Mouse (Mus musculus): ENCODE data around the gene Fdx1l. TPM values are rescaled to one million over a fixed set of nuclear protein-coding genes. Genes with fewer than 3 reads are reported as not detected.

The Fdx1l gene
- total and polyA plus RNA-seq, 3 experiments: 247 to 361 (median 305) TPM

- Histone ChIP-seq H3K36me3 (ENCODE audit: control insufficient read depth in 1 of 2, insufficient read depth in 2 of 2, low read length in 2 of 2) (peaks cover 0 to 12% of the 10 kb centered on the region in 2 experiments; a peak in 3 of 4 replicates), H3K4me1 (ENCODE audit: control insufficient read depth in 1 of 2, insufficient read depth in 2 of 2, low read length in 2 of 2) (peaks cover 6 to 16% of the 10 kb centered on the region in 2 experiments), H3K4me3 (ENCODE audit: control insufficient read depth in 1 of 2, insufficient read depth in 1 of 2, low read depth in 2 of 2, low read length in 2 of 2) (no peak overlapping the region), H3K9me3 (replicated peaks; ENCODE audit: insufficient read depth, low read length) (no peaks in the 10 kb centered on the region), H3K27me3 (ENCODE audit: control insufficient read depth in 1 of 2, insufficient read depth in 2 of 2, low read length in 2 of 2) (no peaks in the 10 kb centered on the region), H3K9ac (ENCODE audit: control insufficient read depth, low read depth, low read length, poor library complexity, severe bottlenecking) (no peak overlapping the region), H3K79me2 (ENCODE audit: control insufficient read depth, insufficient read depth, low read length, poor library complexity) (no peaks in the 10 kb centered on the region), H3K27ac (ENCODE audit: control insufficient read depth, low read depth, low read length) (no peak overlapping the region)
- TF ChIP-seq EP300 (IDR thresholded peaks at IDR 0.05; ENCODE audit: low read depth in 1 of 2, low read length in 2 of 2) (no peak), MYC (IDR thresholded peaks at IDR 0.05; ENCODE audit: low read depth, low read length) (no peak), USF2 (IDR thresholded peaks at IDR 0.05; ENCODE audit: borderline replicate concordance in 1 of 2, insufficient read depth in 1 of 2, low read depth in 1 of 2, low read length in 2 of 2) (no peak), GABPA (IDR thresholded peaks at IDR 0.05; ENCODE audit: low read depth, low read length) (no peak), RCOR1 (IDR thresholded peaks at IDR 0.05; ENCODE audit: low read depth, low read length) (no peak), POLR2AphosphoS2 (IDR thresholded peaks at IDR 0.05; ENCODE audit: low read length) (no peak), TAL1 (IDR thresholded peaks at IDR 0.05; ENCODE audit: low read length) (no peak), UBTF (IDR thresholded peaks at IDR 0.05; ENCODE audit: borderline replicate concordance, insufficient read depth, low read depth, low read length) (no peak), BHLHE40 (IDR thresholded peaks at IDR 0.05; ENCODE audit: borderline replicate concordance, low read depth, low read length) (no peak), MEF2A (IDR thresholded peaks at IDR 0.05; ENCODE audit: extremely low read depth, insufficient replicate concordance, low read depth, low read length, poor library complexity, severe bottlenecking) (no peak), CTCF (IDR thresholded peaks at IDR 0.05 in 2 of 3, conservative IDR thresholded peaks at IDR 0.05 in 1 of 3; ENCODE audit: control insufficient read depth in 1 of 3, insufficient read depth in 1 of 3, low read depth in 2 of 3, low read length in 3 of 3, poor library complexity in 1 of 3, severe bottlenecking in 1 of 3) (no peak), RAD21 (IDR thresholded peaks at IDR 0.05; ENCODE audit: low read depth, low read length) (no peak)
- no peak for DNase-seq (ENCODE audit: low read depth, low spot score)
Observed at GRCm38 (mm10) chr9:21100447-21101161, 27.2 kb upstream of the Fdx1l start.

GRCm38 (mm10) chr9:21097793-21098192 lies 24.4 kb upstream of the Fdx1l start:
- no peak overlapping the region for H3K27ac ChIP-seq (ENCODE audit: control insufficient read depth, low read depth, low read length)
- no peak overlapping the region for H3K4me3 ChIP-seq (ENCODE audit: control insufficient read depth in 1 of 2, insufficient read depth in 1 of 2, low read depth in 2 of 2, low read length in 2 of 2)
- no peaks in the 10 kb centered on the region for H3K9me3 ChIP-seq (replicated peaks; ENCODE audit: insufficient read depth, low read length)
- H3K9ac ChIP-seq (ENCODE audit: control insufficient read depth, low read depth, low read length, poor library complexity, severe bottlenecking): no peak overlapping the region
- H3K4me1 ChIP-seq (ENCODE audit: control insufficient read depth in 1 of 2, insufficient read depth in 2 of 2, low read length in 2 of 2): peaks cover 3 to 12% of the 10 kb centered on the region in 2 experiments
- no peaks in the 10 kb centered on the region for H3K27me3 ChIP-seq (ENCODE audit: control insufficient read depth in 1 of 2, insufficient read depth in 2 of 2, low read length in 2 of 2)
- TF ChIP-seq ZKSCAN1 (IDR thresholded peaks at IDR 0.05; ENCODE audit: low read depth, low read length) (no peak), SIN3A (IDR thresholded peaks at IDR 0.05; ENCODE audit: low read length) (0 out of 2 replicates have a peak, but pooled peaks have one; percentile 36), MAX (IDR thresholded peaks at IDR 0.05; ENCODE audit: low read length) (peak; percentile 17; the same call in 1 of the 2 replicates), MYC (IDR thresholded peaks at IDR 0.05; ENCODE audit: low read depth, low read length) (0 out of 2 replicates have a peak, but pooled peaks have one; percentile 42)
- peaks cover 2% of the 10 kb centered on the region; the same call in 1 of the 2 replicates for H3K79me2 ChIP-seq (ENCODE audit: control insufficient read depth, insufficient read depth, low read length, poor library complexity)
- peaks cover 0 to 11% of the 10 kb centered on the region in 2 experiments; a peak in 3 of 4 replicates for H3K36me3 ChIP-seq (ENCODE audit: control insufficient read depth in 1 of 2, insufficient read depth in 2 of 2, low read length in 2 of 2)
- peak; percentile 61 for DNase-seq (ENCODE audit: low read depth, low spot score)

Measured in MEL (cell line).